Mouse (Mus musculus): ENCODE data around the gene Gm37240. TPM values are rescaled to one million over a fixed set of nuclear protein-coding genes. Genes with fewer than 3 reads are reported as not detected.
"Not testable (repeated sequence)": the region's sequence is repeated elsewhere in the genome, so short reads cannot be mapped to it uniquely, and the experiment has no call there.

Gm37240 gene
- polyA plus RNA-seq, 1 experiment from 2014 or later = 0.67 TPM

DNA sequence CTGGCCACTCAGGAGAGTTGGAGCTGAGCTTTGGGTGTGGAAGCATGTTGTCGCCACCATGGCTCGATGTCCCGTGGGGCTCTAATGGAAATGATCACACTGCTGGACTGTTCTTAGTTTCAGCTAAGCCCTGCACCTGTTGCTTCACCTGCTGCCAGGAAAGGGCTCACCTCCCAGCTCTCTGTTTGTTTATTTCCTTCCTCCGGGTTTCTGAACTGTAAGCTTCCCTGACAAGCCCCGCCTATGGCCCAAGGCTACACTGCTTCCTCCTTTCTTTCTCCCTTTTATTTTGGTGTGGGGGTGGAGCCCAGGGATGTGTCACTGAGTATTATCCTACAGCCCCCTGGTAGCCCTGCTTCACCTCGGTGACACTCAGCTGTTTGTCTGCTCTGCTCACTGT, 1230.1 kb downstream of the Gm37240 start:
- ATAC-seq (ENCODE audit: low FRiP score) = no peak
- DNase-seq (ENCODE audit: low spot score, missing footprints) = no peak
- Histone ChIP-seq H3K4me2 (no peak overlapping the region), H3K9ac (ENCODE audit: low read length) (no peak overlapping the region), H3K36me3 (ENCODE audit: control insufficient read depth, insufficient read depth, low read length) (no peaks in the 10 kb centered on the region), H3K4me3 (ENCODE audit: low read depth, low read length) (no peak overlapping the region), H3K27me3 (ENCODE audit: control insufficient read depth, insufficient read depth, low read length) (no peaks in the 10 kb centered on the region), H3K4me1 (ENCODE audit: control insufficient read depth, insufficient read depth, low read length) (peaks cover 7% of the 10 kb centered on the region), H3K27ac (ENCODE audit: low read depth, low read length) (no peak overlapping the region), H3K9me3 (ENCODE audit: control insufficient read depth, low read length) (no peaks in the 10 kb centered on the region)
- 68% methylated on average over 6 of the region's 6 CpGs for WGBS

DNA sequence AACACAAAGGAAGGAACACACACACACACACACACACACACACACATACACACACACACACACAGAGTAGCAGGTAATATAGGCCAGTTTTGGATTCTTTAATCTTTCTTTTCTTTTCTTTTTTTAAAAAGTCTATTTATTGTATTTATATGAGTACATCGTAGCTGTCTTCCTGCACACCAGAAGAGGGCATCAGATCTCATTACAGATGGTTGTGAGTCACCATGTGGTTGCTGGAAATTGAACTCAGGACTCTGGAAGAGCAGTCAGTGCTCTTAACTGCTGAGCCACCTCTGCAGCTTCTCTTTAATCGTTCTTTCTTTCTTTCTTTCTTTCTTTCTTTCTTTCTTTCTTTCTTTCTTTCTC, 1231.5 kb downstream of the Gm37240 start:
- ATAC-seq (ENCODE audit: low FRiP score); H3K9ac ChIP-seq (ENCODE audit: low read length); H3K4me2 ChIP-seq; H3K4me1 ChIP-seq (ENCODE audit: control insufficient read depth, insufficient read depth, low read length); H3K27ac ChIP-seq (ENCODE audit: low read depth, low read length); H3K9me3 ChIP-seq (ENCODE audit: control insufficient read depth, low read length); H3K27me3 ChIP-seq (ENCODE audit: control insufficient read depth, insufficient read depth, low read length); DNase-seq (ENCODE audit: low spot score, missing footprints); H3K4me3 ChIP-seq (ENCODE audit: low read depth, low read length); H3K36me3 ChIP-seq (ENCODE audit: control insufficient read depth, insufficient read depth, low read length): not testable (repeated sequence)
- WGBS = 71% methylated on average over 2 of the region's 2 CpGs

GRCm38 (mm10) chr3:84654900-84655784, 1232.2 kb downstream of the Gm37240 start:
- DNase-seq (ENCODE audit: low spot score, missing footprints) (peak; percentile 86), ATAC-seq (ENCODE audit: low FRiP score) (peak; percentile 42; the same call in 1 of the 2 replicates)
- Histone ChIP-seq H3K36me3 (ENCODE audit: control insufficient read depth, insufficient read depth, low read length) (no peaks in the 10 kb centered on the region), H3K27me3 (ENCODE audit: control insufficient read depth, insufficient read depth, low read length) (no peaks in the 10 kb centered on the region), H3K9ac (ENCODE audit: low read length) (no peak overlapping the region), H3K27ac (ENCODE audit: low read depth, low read length) (no peak overlapping the region), H3K4me3 (ENCODE audit: low read depth, low read length) (0 out of 2 replicates have a peak overlapping the region, but pooled peaks have one; percentile 3), H3K9me3 (ENCODE audit: control insufficient read depth, low read length) (no peaks in the 10 kb centered on the region), H3K4me2 (peak overlapping the region; percentile 36; the same call in 1 of the 2 replicates), H3K4me1 (ENCODE audit: control insufficient read depth, insufficient read depth, low read length) (peaks cover 7% of the 10 kb centered on the region)
- WGBS = 12% methylated on average over 16 of the region's 16 CpGs

DNA sequence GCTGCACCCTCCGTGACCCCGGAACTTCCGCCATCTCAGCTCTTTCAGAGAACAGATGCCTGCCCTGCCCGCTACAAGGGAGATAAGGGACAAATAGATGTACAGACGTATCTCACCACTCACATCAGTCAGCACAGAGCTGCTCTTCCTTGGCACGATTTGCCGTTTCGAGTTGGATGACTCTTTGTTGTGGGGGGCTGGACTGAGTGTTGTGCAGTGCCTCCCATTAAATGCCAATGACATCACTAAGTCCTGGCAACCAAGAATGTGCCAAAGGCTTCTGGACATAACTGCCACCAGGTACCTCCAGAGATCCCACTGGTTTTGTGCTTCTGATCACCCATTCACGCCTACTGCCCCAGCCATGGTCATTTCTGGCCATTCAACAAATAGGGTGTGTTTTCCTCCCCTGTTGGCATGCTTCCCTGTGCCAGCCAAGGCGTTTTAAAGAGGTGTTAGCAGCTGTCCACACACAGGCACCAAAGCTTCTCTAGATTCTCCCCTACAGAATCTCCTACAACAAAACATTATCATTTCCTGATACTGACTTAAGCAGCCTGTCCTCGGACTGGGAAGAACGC, 1233.0 kb downstream of the Gm37240 start:
- no peak overlapping the region for H3K27ac ChIP-seq (ENCODE audit: low read depth, low read length)
- ATAC-seq (ENCODE audit: low FRiP score) (peak; percentile 40; the same call in 1 of the 2 replicates), DNase-seq (ENCODE audit: low spot score, missing footprints) (peak; percentile 91)
- no peak overlapping the region for H3K4me3 ChIP-seq (ENCODE audit: low read depth, low read length)
- H3K27me3 ChIP-seq (ENCODE audit: control insufficient read depth, insufficient read depth, low read length) = no peaks in the 10 kb centered on the region
- 41% methylated on average over 12 of the region's 12 CpGs for WGBS
- H3K4me1 ChIP-seq (ENCODE audit: control insufficient read depth, insufficient read depth, low read length) = peaks cover 7% of the 10 kb centered on the region
- H3K9ac ChIP-seq (ENCODE audit: low read length) = 0 out of 2 replicates have a peak overlapping the region, but pooled peaks have one; percentile 0
- H3K9me3 ChIP-seq (ENCODE audit: control insufficient read depth, low read length) = no peaks in the 10 kb centered on the region
- H3K4me2 ChIP-seq = peak overlapping the region; percentile 22
- no peaks in the 10 kb centered on the region for H3K36me3 ChIP-seq (ENCODE audit: control insufficient read depth, insufficient read depth, low read length)

- DNase-seq (ENCODE audit: low spot score, missing footprints) (no peak), ATAC-seq (ENCODE audit: low FRiP score) (no peak; the same call in 1 of the 2 replicates)
- Histone ChIP-seq H3K4me1 (ENCODE audit: control insufficient read depth, insufficient read depth, low read length) (peaks cover 7% of the 10 kb centered on the region), H3K27ac (ENCODE audit: low read depth, low read length) (no peak overlapping the region), H3K4me2 (peak overlapping the region; percentile 22), H3K9me3 (ENCODE audit: control insufficient read depth, low read length) (no peaks in the 10 kb centered on the region), H3K9ac (ENCODE audit: low read length) (0 out of 2 replicates have a peak overlapping the region, but pooled peaks have one; percentile 0), H3K4me3 (ENCODE audit: low read depth, low read length) (no peak overlapping the region), H3K27me3 (ENCODE audit: control insufficient read depth, insufficient read depth, low read length) (no peaks in the 10 kb centered on the region), H3K36me3 (ENCODE audit: control insufficient read depth, insufficient read depth, low read length) (no peaks in the 10 kb centered on the region)
- 32% methylated on average over 14 of the region's 14 CpGs for WGBS
These were observed 1233.6 kb downstream of the Gm37240 start for GRCm38 (mm10) chr3:84653557-84654245.

GRCm38 (mm10) chr3:84652643-84653556, 1234.4 kb downstream of the Gm37240 start:
- no peak for DNase-seq (ENCODE audit: low spot score, missing footprints)
- no peak for ATAC-seq (ENCODE audit: low FRiP score)
- WGBS = 81% methylated on average over 12 of the region's 12 CpGs
- Histone ChIP-seq H3K4me2 (no peak overlapping the region), H3K4me1 (ENCODE audit: control insufficient read depth, insufficient read depth, low read length) (peaks cover 7% of the 10 kb centered on the region), H3K4me3 (ENCODE audit: low read depth, low read length) (no peak overlapping the region), H3K27ac (ENCODE audit: low read depth, low read length) (no peak overlapping the region), H3K9me3 (ENCODE audit: control insufficient read depth, low read length) (no peaks in the 10 kb centered on the region), H3K9ac (ENCODE audit: low read length) (no peak overlapping the region), H3K27me3 (ENCODE audit: control insufficient read depth, insufficient read depth, low read length) (no peaks in the 10 kb centered on the region), H3K36me3 (ENCODE audit: control insufficient read depth, insufficient read depth, low read length) (no peaks in the 10 kb centered on the region)

GRCm38 (mm10) chr3:84649578-84650327, 1237.6 kb downstream of the Gm37240 start:
- DNase-seq (ENCODE audit: low spot score, missing footprints) (no peak), ATAC-seq (ENCODE audit: low FRiP score) (no peak)
- WGBS = 94% methylated on average over 12 of the region's 12 CpGs
- H3K9me3 ChIP-seq (ENCODE audit: control insufficient read depth, low read length) = no peaks in the 10 kb centered on the region
- no peak overlapping the region for H3K4me2 ChIP-seq
- H3K27ac ChIP-seq (ENCODE audit: low read depth, low read length) = no peak overlapping the region
- no peaks in the 10 kb centered on the region for H3K36me3 ChIP-seq (ENCODE audit: control insufficient read depth, insufficient read depth, low read length)
- H3K4me3 ChIP-seq (ENCODE audit: low read depth, low read length) = no peak overlapping the region
- H3K4me1 ChIP-seq (ENCODE audit: control insufficient read depth, insufficient read depth, low read length) = no peaks in the 10 kb centered on the region; the same call in 1 of the 2 replicates
- H3K27me3 ChIP-seq (ENCODE audit: control insufficient read depth, insufficient read depth, low read length) = no peaks in the 10 kb centered on the region
- H3K9ac ChIP-seq (ENCODE audit: low read length) = no peak overlapping the region

DNA sequence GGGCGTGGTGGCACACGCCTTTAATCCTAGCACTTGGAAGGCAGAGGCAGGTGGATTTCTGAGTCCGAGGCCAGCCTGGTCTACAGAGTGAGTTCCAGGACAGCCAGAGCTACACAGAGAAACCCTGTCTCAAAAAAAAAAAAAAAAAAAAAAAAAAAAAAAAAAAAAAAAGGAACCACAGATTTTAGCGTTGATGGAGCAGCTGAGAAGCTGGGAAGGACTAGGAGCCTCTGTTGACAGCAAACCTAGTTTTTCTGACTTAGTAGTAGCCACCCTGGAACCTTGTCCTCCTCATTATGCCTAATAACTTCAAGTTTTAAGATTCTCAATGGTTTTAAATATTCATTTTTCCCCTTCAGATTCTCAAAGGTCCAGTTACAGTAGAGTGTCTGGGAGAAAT, 1239.2 kb downstream of the Gm37240 start:
- not testable (repeated sequence) for H3K9ac ChIP-seq (ENCODE audit: low read length); H3K9me3 ChIP-seq (ENCODE audit: control insufficient read depth, low read length); H3K27ac ChIP-seq (ENCODE audit: low read depth, low read length); ATAC-seq (ENCODE audit: low FRiP score); H3K4me3 ChIP-seq (ENCODE audit: low read depth, low read length); H3K27me3 ChIP-seq (ENCODE audit: control insufficient read depth, insufficient read depth, low read length); H3K4me2 ChIP-seq; DNase-seq (ENCODE audit: low spot score, missing footprints); H3K4me1 ChIP-seq (ENCODE audit: control insufficient read depth, insufficient read depth, low read length); H3K36me3 ChIP-seq (ENCODE audit: control insufficient read depth, insufficient read depth, low read length)
- 91% methylated on average over 4 of the region's 4 CpGs for WGBS

Measured in midbrain, embryonic 11.5 days (tissue).